Mouse (Mus musculus) kidney, embryonic 14.5 days (tissue): Measurements from ENCODE around the gene Thoc6. TPM values are rescaled to one million over a fixed set of nuclear protein-coding genes. Genes with fewer than 3 reads are reported as not detected.
A peak's percentile ranks its signal among the peaks of the same experiment; 100 is the strongest.

Source experiments
- ATAC-seq: fragments of 200-750 bp; cut with Nextera tagmentation; 2 replicates; pipeline ENCODE4 v1.8.0; 2017; ENCODE audit warnings: moderate number of reproducible peaks, mild to moderate bottlenecking, moderate TSS enrichment, moderate library complexity; ENCODE audit not compliant: low FRiP score, low TSS enrichment
- H3K27ac ChIP-seq: fragments of 300-500 bp; sonication (generic); 2 replicates; pipeline ENCODE4 v1.5.1; 2014; ENCODE audit warnings: low read depth, mild to moderate bottlenecking, low read length, moderate library complexity, mixed read lengths
- H3K27me3 ChIP-seq: fragments of 300-500 bp; sonication (generic); 2 replicates; pipeline ENCODE4 v1.6.1; 2014; ENCODE audit warnings: mild to moderate bottlenecking, low read length; ENCODE audit not compliant: control insufficient read depth, insufficient read depth
- H3K36me3 ChIP-seq: fragments of 300-500 bp; sonication (generic); 2 replicates; pipeline ENCODE4 v1.6.1; 2014; ENCODE audit warnings: low read length, mixed read lengths; ENCODE audit not compliant: control insufficient read depth, insufficient read depth
- H3K4me1 ChIP-seq: fragments of 300-500 bp; sonication (generic); 2 replicates; pipeline ENCODE4 v1.6.1; 2014; ENCODE audit warnings: low read length, mixed read lengths; ENCODE audit not compliant: control insufficient read depth, insufficient read depth
- H3K4me2 ChIP-seq: fragments of 300-500 bp; sonication (generic); replicated peaks from 2 replicates; pipeline ENCODE4 v1.6.1; 2014; ENCODE audit warnings: low read depth, mild to moderate bottlenecking, low read length
- H3K4me3 ChIP-seq: fragments of 300-500 bp; sonication (generic); 2 replicates; pipeline ENCODE4 v1.5.1; 2014; ENCODE audit warnings: mild to moderate bottlenecking, low read length
- H3K9ac ChIP-seq: fragments of 300-500 bp; sonication (generic); 2 replicates; pipeline ENCODE4 v1.6.1; 2014; ENCODE audit warnings: low read depth, mild to moderate bottlenecking, low read length, moderate library complexity
- H3K9me3 ChIP-seq: fragments of 300-500 bp; sonication (generic); 2 replicates; pipeline ENCODE4 v1.6.1; 2016; ENCODE audit warnings: low read length; ENCODE audit not compliant: control insufficient read depth
- WGBS: fragments of 180-500 bp; shearing (Covaris S2); extraction: QIAGEN DNeasy Blood & Tissue Kit; methylation state at CpG from one replicate; pipeline ENCODE4 v1.1.7; 2014; 5-methylcytosine and 5-hydroxymethylcytosine counted together
- polyA plus RNA-seq: library from polyadenylated mRNA; unstranded; fragments of >200 nt; fragmentation: Nextera tagmentation; extraction: Ambion mirVana; gene quantifications from 2 replicates; pipeline ENCODE4 v1.2.1, GENCODE M21; 2014

The Thoc6 gene
- polyA plus RNA-seq, 1 experiment from 2014 or later, result 53.0 TPM

DNA sequence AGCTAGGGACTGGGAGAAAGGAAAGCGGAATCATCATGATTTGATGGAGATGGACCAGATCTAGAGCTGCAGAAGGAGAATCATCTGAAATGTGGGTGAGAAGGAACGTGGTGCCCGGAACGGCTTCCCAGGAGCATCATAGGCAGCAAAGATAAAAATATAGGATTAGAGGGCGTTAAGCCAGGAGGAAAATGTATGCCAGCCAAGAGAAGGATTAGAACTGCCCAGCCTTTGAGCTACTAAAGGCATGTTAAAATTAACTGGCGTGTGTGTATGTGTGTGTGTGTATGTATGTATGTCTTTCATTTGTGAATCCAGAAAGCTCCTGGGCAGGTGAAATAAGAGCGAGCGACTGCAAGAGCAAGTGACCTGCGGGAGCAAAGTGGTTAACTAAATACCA, 29.6 kb upstream of the Thoc6 start:
- Histone ChIP-seq H3K36me3 (no peaks in the 10 kb centered on the region), H3K4me1 (0 out of 2 replicates have a peak, but pooled peaks cover 8% of the 10 kb centered on the region), H3K27ac (no peak overlapping the region), H3K9ac (no peak overlapping the region), H3K4me2 (no peak overlapping the region), H3K27me3 (peaks cover 19% of the 10 kb centered on the region), H3K4me3 (no peak overlapping the region), H3K9me3 (no peaks in the 10 kb centered on the region)
- whole genome bisulfite sequencing, result 86% methylated on average over 9 of the region's 9 CpGs
- no peak for ATAC-seq

DNA sequence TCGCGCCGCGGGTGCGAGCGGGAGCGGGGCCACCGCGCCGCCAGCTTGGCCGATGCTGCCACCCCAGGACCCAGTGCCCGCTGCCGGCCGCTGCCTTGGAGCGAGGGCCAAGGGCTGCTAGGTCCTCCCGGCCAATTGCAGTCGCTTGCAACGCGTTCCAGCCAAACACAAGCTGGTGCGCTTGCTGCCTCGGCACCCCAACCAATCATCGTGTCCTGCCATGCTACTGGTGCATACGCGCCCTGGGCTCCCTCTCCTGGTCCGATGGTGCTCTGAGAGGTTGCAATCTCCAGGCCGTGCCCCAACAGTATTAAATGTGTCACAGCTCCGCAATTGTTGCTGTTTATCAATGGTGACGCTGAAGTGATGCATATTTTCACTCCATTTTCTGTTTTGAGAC, 26.4 kb upstream of the Thoc6 start:
- Histone ChIP-seq H3K9ac (peak overlapping the region; percentile 63), H3K4me3 (peak overlapping the region; percentile 70), H3K36me3 (no peaks in the 10 kb centered on the region), H3K4me1 (peaks cover 9% of the 10 kb centered on the region; the same call in 1 of the 2 replicates), H3K27me3 (peaks cover 20% of the 10 kb centered on the region), H3K9me3 (no peaks in the 10 kb centered on the region), H3K27ac (no peak overlapping the region), H3K4me2 (peak overlapping the region; percentile 100)
- ATAC-seq, result peak; percentile 93
- under 1% methylated on average over 22 of the region's 28 CpGs for WGBS

DNA sequence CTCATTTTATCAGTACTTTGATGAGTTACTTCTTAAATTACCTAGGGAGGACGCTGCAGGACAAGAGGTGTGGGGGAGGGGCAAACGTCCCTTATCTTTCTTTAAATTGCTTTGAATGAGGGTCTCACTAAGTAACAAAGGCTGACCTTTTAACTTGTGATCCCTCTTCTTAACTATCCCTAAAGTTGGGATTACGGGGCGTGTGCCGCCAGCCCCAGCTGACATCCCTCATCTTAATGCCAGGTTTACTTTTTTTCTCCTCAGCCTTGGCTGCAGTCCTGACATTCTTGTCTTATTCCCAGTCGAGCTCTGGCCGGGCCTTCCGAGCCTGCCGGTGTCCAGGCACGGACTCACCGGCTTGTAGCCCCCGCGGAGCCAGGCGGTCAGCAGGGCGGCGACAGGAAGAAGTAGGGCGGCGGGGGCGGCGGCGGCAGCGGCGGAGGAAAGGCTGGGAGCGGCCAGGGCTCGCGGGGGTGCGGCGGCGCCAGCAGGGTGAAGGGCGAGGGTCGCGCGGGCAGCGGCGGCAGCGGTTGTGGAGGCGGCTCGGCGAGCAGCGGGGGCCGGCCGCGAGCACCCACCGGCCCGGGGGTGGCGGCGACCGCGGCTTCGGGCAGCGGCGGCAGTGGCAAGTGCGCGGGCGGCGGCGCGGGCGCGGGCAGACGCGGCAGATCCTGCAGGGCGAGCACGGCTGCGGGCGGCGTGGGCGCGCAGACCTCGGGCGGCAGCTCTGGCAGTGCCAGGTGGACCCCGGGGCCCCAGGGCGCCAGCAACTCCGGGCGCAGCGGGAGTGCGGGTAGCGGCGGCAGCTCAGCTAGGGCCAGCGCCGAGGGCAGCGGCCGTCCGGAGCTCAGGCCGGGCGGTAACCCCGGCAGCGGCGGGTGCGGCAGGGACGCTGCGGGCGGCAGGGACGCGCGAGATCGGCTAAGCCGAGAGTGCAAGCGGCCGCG, 25.7 kb upstream of the Thoc6 start:
- H3K4me3 ChIP-seq, result peak overlapping the region; percentile 70
- peaks cover 12% of the 10 kb centered on the region for H3K4me1 ChIP-seq
- no peaks in the 10 kb centered on the region for H3K9me3 ChIP-seq
- peak overlapping the region; percentile 100 for H3K4me2 ChIP-seq
- H3K27ac ChIP-seq, result no peak overlapping the region
- H3K9ac ChIP-seq, result peak overlapping the region; percentile 63
- WGBS, result under 1% methylated on average over 56 of the region's 101 CpGs
- H3K36me3 ChIP-seq, result no peaks in the 10 kb centered on the region
- ATAC-seq, result peak; percentile 41
- peaks cover 20% of the 10 kb centered on the region for H3K27me3 ChIP-seq

DNA sequence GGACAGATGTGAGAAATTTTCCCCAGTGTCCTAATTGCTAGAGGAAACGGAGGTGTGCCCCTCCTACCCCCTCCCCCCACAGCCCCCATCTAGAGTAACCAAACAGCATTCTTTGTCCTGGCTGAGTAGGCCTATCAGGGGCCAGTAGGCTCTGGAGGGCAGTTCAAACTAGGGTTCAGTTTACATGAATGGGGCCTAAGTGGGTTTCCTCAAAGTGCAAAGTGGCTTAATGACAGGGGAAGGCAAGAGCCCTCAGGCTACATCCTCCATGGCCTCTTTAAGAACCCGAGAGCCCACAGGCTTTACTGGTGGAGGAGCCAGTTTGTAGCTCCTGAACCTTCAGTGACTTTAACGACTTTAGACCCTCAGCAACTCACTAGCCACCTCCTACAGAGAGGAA, 22.1 kb upstream of the Thoc6 start:
- H3K4me3 ChIP-seq, result no peak overlapping the region
- WGBS, result 4% methylated on average over 3 of the region's 3 CpGs
- no peak overlapping the region for H3K4me2 ChIP-seq
- H3K27ac ChIP-seq, result peak overlapping the region; percentile 69
- H3K4me1 ChIP-seq, result peaks cover 13% of the 10 kb centered on the region
- no peaks in the 10 kb centered on the region for H3K9me3 ChIP-seq
- no peaks in the 10 kb centered on the region for H3K36me3 ChIP-seq
- peaks cover 17% of the 10 kb centered on the region for H3K27me3 ChIP-seq
- H3K9ac ChIP-seq, result no peak overlapping the region
- peak; percentile 70 for ATAC-seq

DNA sequence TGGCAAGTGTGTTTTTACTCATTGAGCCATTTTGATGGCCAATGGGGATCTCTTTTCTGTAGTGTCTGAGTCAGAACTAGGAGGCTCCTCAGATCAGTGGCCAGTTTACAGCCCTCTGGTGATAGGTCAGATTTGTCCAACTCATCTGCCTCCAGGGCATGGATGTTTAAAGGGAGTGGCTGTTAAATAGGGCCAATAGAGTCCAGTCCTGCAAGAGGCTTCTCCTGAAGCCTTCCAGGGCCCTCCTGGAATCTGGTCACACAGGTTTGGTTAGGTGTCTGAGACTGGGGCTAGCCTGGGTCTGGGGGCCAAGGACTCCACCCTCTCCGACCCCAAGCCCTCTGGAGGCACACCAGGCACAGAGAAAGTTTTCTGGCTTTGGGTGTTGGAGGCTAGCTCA, 20.8 kb upstream of the Thoc6 start:
- Histone ChIP-seq H3K4me1 (peaks cover 13% of the 10 kb centered on the region), H3K9me3 (no peaks in the 10 kb centered on the region), H3K4me2 (no peak overlapping the region), H3K9ac (no peak overlapping the region), H3K27ac (peak overlapping the region; percentile 1; the same call in 1 of the 2 replicates), H3K36me3 (no peaks in the 10 kb centered on the region), H3K27me3 (peaks cover 12% of the 10 kb centered on the region), H3K4me3 (no peak overlapping the region)
- ATAC-seq, result no peak
- 32% methylated on average over 1 of the region's 1 CpGs for WGBS

DNA sequence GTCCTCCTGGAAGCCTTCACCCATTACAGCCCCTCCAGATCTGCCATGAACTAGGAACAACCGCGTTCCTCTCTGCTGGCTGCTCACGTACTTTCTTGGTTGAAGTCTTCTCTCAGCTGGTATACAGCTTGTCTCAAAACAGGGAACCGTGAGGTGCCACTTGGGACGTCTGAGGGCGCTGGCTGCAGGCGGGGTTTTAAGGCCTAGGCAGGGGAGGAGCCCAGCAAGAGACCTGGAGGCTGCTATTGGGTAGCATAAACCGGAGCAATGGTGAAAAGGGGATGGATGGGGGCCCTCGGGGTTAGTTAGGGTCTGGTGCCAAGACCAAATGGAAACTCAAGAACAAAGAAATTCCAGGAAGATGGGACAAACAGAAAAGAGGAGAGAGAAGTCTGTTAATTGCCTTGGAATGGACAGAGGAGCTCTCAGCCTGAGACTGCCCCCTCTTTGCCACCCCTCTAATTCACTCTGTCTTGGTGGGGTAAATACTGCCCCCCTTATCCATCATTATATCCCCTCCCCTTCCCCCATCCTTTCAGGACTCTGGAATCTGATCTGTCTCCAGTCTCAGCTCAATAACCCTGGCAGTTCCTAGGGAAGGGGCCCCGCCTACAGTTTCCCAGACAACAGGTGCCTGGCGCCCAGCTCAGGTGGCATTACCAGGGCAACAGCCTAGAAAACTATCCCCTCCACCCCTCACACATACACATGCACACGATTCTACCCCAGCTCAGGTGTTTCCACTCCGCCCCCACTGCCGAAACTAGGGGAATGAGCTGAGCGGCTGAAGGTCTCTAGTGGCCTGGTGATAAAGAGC, 10.4 kb upstream of the Thoc6 start, which contains the start of gene Cldn9:
TSS of gene Cldn9 (minus strand) at position 171 of the 817 bp plus-strand sequence.
- Histone ChIP-seq H3K9me3 (no peaks in the 10 kb centered on the region), H3K27me3 (peaks cover 25% of the 10 kb centered on the region), H3K9ac (peak within 1 kb of the TSS; percentile 64), H3K4me3 (peak within 1 kb of the TSS; percentile 31), H3K36me3 (no peaks in the 10 kb centered on the region), H3K27ac (peak within 1 kb of the TSS; percentile 78), H3K4me1 (peaks cover 24% of the 10 kb centered on the region; the same call in 1 of the 2 replicates), H3K4me2 (peak within 1 kb of the TSS; percentile 56)
- ATAC-seq, result peak; percentile 94
- 7% methylated on average over 15 of the region's 15 CpGs for WGBS

DNA sequence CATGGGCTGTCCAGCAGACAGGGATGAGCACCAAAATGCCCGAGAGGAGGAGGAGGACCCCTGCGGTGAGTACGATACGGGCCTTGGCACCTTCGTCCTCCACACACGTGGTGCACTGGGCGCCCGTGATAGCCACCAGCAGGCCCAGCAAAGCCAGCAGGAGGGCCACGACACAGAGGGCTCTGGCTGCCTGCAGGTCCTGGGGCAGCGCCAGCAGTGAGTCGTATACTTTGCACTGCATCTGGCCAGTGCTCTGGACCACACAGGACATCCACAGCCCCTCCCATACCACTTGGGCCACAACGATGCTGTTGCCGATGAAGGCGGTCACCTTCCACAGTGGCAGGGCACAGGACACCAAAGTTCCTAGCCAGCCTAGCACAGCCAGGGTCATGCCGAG, 9.5 kb upstream of the Thoc6 start:
- ATAC-seq, result 0 out of 2 replicates have a peak, but pooled peaks have one; percentile 1
- Histone ChIP-seq H3K9me3 (no peaks in the 10 kb centered on the region), H3K4me3 (peak overlapping the region; percentile 31), H3K36me3 (no peaks in the 10 kb centered on the region), H3K4me2 (peak overlapping the region; percentile 56), H3K9ac (peak overlapping the region; percentile 64), H3K27me3 (peaks cover 27% of the 10 kb centered on the region), H3K4me1 (peaks cover 24% of the 10 kb centered on the region; the same call in 1 of the 2 replicates), H3K27ac (peak overlapping the region; percentile 78)
- 6% methylated on average over 15 of the region's 15 CpGs for WGBS

DNA sequence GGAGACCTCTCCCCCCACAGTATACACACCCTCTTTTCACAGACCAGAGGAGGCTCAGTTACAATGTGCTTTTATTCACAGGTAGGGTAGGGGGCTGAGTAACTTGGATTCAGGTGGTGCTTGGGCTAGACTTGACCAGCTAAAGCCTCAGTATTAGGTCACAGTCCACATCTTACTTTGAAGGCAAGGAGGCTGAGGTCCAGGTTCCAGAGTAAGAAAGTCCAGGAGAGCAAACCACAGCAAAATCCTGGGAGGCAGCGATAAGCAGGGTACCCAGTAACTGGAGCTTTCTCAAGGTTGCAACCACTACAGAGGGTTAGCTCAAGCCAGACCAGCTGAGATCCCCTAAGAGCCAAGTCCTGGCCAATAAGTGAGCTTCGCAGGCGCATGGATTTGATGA, 8.8 kb upstream of the Thoc6 start:
- no peaks in the 10 kb centered on the region for H3K9me3 ChIP-seq
- peaks cover 28% of the 10 kb centered on the region; the same call in 1 of the 2 replicates for H3K4me1 ChIP-seq
- WGBS, result 47% methylated on average over 3 of the region's 3 CpGs
- H3K36me3 ChIP-seq, result no peaks in the 10 kb centered on the region
- peak overlapping the region; percentile 31 for H3K4me3 ChIP-seq
- peak overlapping the region; percentile 64 for H3K9ac ChIP-seq
- H3K4me2 ChIP-seq, result peak overlapping the region; percentile 56
- no peak overlapping the region for H3K27ac ChIP-seq
- H3K27me3 ChIP-seq, result peaks cover 27% of the 10 kb centered on the region
- no peak for ATAC-seq
